Mouse (Mus musculus) bone marrow, adult 2 months (tissue): ENCODE results near the gene Gm20489.

Experiments used
- CTCF ChIP-seq: fragments of 200-500 bp; IDR thresholded peaks from 2 replicates; pipeline ENCODE4 v1.5.1; 2011; ENCODE audit warnings: low read length, control low read depth; ENCODE audit not compliant: control insufficient read depth, insufficient read depth
- POLR2A ChIP-seq: fragments of 200-500 bp; IDR thresholded peaks from 2 replicates; pipeline ENCODE4 v1.6.1; 2011; ENCODE audit warnings: low read depth, mild to moderate bottlenecking, control low read depth, low read length, borderline replicate concordance; ENCODE audit not compliant: control insufficient read depth

GRCm38 (mm10) chrX:101254740-101255139 is 14.1 kb downstream of the Gm20489 start:
- no peak for TF ChIP-seq CTCF
- TF ChIP-seq POLR2A = no peak
